Mouse (Mus musculus): ENCODE results near the gene Lat2. TPM values are rescaled to one million over a fixed set of nuclear protein-coding genes. Genes with fewer than 3 reads are reported as not detected.

Gene Lat2
- polyA plus RNA-seq, 1 experiment: not detected

DNA sequence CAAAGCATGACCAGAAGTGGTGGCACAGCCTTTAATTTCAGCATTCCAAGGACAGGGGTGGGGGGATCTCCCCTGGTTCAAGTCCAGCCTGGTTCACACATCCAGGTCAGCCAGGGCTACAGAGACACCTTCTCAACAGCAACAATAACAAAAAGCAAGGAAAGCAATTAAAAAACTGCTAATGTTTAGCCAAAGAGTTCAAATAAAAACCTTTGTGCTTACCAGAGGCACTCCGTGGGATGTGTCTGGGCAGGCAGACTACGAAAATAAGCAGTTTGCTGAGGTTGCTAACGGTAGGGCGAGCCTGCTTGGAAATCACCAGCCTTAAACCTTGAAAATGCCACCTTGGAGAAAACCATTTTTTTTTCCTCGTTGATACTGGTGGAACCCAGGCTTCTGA is 33.7 kb downstream of the Lat2 start, which contains the start of gene Rfc2:
TSS of gene Rfc2 (plus strand) at position 221 of the 400 bp plus-strand sequence.
- 43% methylated on average over 5 of the region's 5 CpGs for WGBS
- H3K4me1 ChIP-seq (ENCODE audit: control insufficient read depth, insufficient read depth, low read length): peaks cover 3% of the 10 kb centered on the region
- no peak within 1 kb of the TSS for H3K27ac ChIP-seq (ENCODE audit: insufficient read depth, low read depth, low read length)
- H3K4me3 ChIP-seq (ENCODE audit: insufficient read depth, low read depth, low read length): no peak within 1 kb of the TSS
- TF ChIP-seq CTCF (IDR thresholded peaks at IDR 0.05; ENCODE audit: insufficient read depth, low read depth, low read length): no peak
- TF ChIP-seq POLR2A (IDR thresholded peaks at IDR 0.05; ENCODE audit: insufficient read depth, low read depth, low read length): no peak

DNA sequence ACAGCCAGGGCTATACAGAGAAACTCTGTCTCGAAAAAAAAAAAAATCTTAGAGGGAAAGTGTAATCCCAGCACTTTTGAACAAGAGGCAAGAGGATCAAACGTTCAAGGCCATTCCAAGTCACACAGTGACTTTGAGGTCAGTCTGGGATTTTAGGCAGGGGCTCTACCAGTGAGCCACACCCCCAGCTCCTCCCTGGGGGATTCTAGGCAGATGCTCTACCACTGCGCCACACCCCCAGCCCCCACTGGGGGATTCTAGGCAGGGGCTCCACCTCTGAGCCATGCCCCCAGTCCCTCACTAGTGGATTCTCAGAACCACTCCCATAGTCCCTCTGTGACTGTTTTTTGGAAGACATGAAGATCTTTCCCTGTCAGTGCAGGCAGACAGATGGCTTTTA is 35.7 kb downstream of the Lat2 start:
- TF ChIP-seq POLR2A (IDR thresholded peaks at IDR 0.05; ENCODE audit: insufficient read depth, low read depth, low read length) (no peak), CTCF (IDR thresholded peaks at IDR 0.05; ENCODE audit: insufficient read depth, low read depth, low read length) (no peak)
- 60% methylated on average over 3 of the region's 3 CpGs for WGBS
- Histone ChIP-seq H3K4me1 (ENCODE audit: control insufficient read depth, insufficient read depth, low read length) (peaks cover 3% of the 10 kb centered on the region), H3K4me3 (ENCODE audit: insufficient read depth, low read depth, low read length) (no peak overlapping the region), H3K27ac (ENCODE audit: insufficient read depth, low read depth, low read length) (no peak overlapping the region)

DNA sequence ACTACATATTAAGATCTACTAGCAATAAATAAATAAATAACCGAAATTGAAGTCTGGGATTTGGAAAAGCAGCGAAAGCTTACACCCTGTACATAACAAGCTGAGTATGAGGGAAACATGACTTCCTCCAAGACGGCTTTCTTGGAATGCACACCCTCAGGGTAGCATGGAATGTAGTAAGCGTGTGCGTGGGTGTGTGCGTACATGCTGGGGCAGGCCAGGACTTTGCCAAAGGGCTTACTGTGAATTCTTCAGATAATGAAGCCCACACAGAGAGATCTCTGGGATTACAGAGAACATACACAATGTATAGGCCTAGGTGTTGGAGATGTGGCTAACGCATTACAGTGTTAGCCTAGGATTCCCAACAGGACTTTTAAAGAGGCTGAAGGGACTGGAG is 37.3 kb downstream of the Lat2 start:
- Histone ChIP-seq H3K4me3 (ENCODE audit: insufficient read depth, low read depth, low read length) (no peak overlapping the region), H3K27ac (ENCODE audit: insufficient read depth, low read depth, low read length) (no peak overlapping the region), H3K4me1 (ENCODE audit: control insufficient read depth, insufficient read depth, low read length) (peaks cover 2% of the 10 kb centered on the region; the same call in 1 of the 2 replicates)
- WGBS: 93% methylated on average over 7 of the region's 7 CpGs
- TF ChIP-seq CTCF (IDR thresholded peaks at IDR 0.05; ENCODE audit: insufficient read depth, low read depth, low read length) (no peak), POLR2A (IDR thresholded peaks at IDR 0.05; ENCODE audit: insufficient read depth, low read depth, low read length) (no peak)

DNA sequence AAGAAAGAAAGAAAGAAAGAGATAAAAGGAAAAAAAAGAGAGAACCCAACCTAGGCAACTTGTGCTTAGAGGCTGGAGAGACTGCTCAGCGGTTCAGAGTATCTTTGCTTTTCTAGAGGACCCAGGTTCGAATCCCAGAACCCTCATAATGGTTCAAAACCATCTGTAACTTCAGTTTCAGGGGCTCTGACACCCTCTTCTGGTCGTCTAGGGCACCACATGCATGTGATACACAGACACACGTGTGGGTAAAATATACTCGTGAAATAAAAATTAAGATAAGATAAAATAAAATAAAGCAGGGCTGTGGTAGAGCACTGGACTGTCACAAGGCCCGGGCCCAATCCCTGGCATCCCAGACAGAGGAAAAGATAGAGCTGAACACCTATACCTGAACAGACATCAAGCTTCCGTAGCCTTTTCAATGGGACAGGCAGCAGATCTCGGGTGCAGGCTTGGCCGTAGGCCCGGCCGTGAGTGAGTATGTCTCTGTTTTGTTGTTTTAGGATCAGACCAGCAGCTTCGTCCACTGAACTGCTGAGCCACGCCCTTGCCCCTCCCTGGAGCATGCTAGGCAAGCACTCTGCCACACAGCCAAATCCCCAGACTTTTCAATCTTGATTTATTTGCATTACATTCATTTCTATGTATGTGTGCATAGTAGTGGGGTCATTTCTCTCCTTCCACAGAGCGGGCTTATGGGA is 38.2 kb downstream of the Lat2 start:
- TF ChIP-seq CTCF (IDR thresholded peaks at IDR 0.05; ENCODE audit: insufficient read depth, low read depth, low read length) (no peak), POLR2A (IDR thresholded peaks at IDR 0.05; ENCODE audit: insufficient read depth, low read depth, low read length) (no peak)
- Histone ChIP-seq H3K27ac (ENCODE audit: insufficient read depth, low read depth, low read length) (no peak overlapping the region), H3K4me3 (ENCODE audit: insufficient read depth, low read depth, low read length) (no peak overlapping the region), H3K4me1 (ENCODE audit: control insufficient read depth, insufficient read depth, low read length) (peaks cover 4% of the 10 kb centered on the region; the same call in 1 of the 2 replicates)
- WGBS: 83% methylated on average over 14 of the region's 14 CpGs

DNA sequence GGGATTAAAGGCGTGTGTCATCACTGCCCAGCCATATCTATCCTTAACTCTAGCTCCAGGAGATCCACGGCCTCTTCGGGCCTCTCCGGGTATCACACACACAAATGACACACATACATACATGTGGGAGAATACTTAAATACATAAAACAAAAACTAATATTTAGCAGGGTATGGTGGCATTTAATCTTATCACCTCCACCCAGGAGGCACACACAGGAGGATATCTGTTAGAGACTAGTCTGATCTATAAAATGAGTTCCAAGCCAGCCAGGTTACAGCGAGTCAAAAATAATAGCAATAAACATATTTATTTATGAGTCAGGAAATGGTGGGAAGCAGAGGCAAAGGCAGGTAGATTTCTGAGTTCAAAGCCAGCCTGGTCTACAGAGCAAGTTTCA is 39.0 kb downstream of the Lat2 start:
- no peak overlapping the region for H3K4me3 ChIP-seq (ENCODE audit: insufficient read depth, low read depth, low read length)
- TF ChIP-seq POLR2A (IDR thresholded peaks at IDR 0.05; ENCODE audit: insufficient read depth, low read depth, low read length) (no peak), CTCF (IDR thresholded peaks at IDR 0.05; ENCODE audit: insufficient read depth, low read depth, low read length) (no peak)
- 95% methylated on average over 5 of the region's 5 CpGs for WGBS
- peaks cover 6% of the 10 kb centered on the region; the same call in 1 of the 2 replicates for H3K4me1 ChIP-seq (ENCODE audit: control insufficient read depth, insufficient read depth, low read length)
- H3K27ac ChIP-seq (ENCODE audit: insufficient read depth, low read depth, low read length): no peak overlapping the region

DNA sequence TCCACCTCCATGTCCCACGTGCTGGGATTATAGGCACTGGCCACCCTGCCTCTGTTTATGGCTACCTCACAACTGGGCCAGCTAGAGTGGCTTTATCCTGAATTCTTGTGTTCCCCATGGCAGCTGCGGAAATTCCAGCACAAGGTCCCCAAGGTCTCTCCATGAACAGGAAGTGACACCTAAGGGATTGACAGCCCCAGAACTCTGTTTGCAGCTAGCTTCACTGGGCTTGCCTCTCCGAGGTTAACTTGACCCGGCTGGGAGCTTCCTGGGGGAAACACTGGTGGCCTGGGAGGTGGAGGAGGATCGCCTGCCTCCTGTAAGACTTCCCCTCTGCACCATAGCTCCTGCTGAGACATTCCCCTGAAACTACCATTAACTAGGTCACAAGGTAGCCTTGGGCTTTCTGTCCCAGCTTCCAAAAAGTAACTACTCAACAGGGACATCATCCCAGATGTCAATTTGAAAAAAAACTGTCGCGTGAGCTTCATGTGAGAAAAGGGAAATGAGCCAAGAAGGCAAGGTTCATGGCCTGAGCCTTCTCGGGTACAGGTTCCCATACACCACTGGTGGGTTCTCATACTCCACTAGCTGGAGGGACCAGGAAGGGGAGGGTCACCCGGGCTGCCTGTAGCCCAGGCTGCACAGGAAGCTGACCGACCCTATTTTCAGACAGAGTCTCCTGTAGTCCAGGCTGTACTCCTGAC is 42.2 kb downstream of the Lat2 start:
- WGBS: 59% methylated on average over 10 of the region's 10 CpGs
- peaks cover 14% of the 10 kb centered on the region for H3K4me1 ChIP-seq (ENCODE audit: control insufficient read depth, insufficient read depth, low read length)
- no peak overlapping the region for H3K27ac ChIP-seq (ENCODE audit: insufficient read depth, low read depth, low read length)
- H3K4me3 ChIP-seq (ENCODE audit: insufficient read depth, low read depth, low read length): no peak overlapping the region
- TF ChIP-seq POLR2A (IDR thresholded peaks at IDR 0.05; ENCODE audit: insufficient read depth, low read depth, low read length) (no peak), CTCF (IDR thresholded peaks at IDR 0.05; ENCODE audit: insufficient read depth, low read depth, low read length) (no peak)

DNA sequence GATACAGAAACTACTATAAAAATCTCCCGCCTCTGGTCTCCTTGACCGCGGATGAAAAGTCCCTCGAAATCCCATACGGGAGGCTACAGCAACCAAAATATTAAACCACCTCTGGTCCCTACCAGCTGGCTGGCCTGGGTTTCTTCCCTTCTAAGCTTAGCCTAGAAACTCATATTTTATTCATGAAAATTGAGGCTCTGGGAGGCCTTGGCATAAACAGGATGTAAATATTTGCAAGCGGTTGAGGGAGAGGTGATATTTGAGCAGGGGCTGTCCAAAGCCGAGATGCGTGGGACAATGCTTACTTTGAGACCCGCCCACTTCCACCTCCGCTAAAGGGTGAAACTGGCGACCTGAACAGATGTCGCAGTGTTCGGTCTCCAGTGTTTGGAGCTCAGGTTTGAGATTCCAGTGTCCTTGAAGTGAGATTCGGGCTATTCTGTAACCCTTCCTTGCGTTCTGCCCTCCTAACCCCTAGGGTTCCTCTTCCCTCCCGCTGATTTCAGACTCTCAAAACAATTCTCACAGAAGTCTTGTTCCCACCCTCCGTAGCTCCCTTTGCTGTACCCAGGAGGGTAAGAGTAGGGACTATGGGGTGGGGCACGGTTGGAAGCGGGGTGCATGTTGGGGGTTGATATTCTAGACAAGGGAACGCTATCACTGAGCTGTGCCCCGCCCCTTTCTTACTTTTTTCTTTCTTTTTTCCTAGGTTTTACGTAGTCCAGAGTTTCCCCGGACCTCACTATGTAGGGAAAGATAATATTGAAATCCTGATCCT is 42.9 kb downstream of the Lat2 start:
- Histone ChIP-seq H3K4me3 (ENCODE audit: insufficient read depth, low read depth, low read length) (peak overlapping the region; percentile 66), H3K27ac (ENCODE audit: insufficient read depth, low read depth, low read length) (peak overlapping the region; percentile 78), H3K4me1 (ENCODE audit: control insufficient read depth, insufficient read depth, low read length) (peaks cover 14% of the 10 kb centered on the region)
- no peak for TF ChIP-seq POLR2A (IDR thresholded peaks at IDR 0.05; ENCODE audit: insufficient read depth, low read depth, low read length)
- TF ChIP-seq CTCF (IDR thresholded peaks at IDR 0.05; ENCODE audit: insufficient read depth, low read depth, low read length): no peak
- WGBS: 1% methylated on average over 23 of the region's 23 CpGs

DNA sequence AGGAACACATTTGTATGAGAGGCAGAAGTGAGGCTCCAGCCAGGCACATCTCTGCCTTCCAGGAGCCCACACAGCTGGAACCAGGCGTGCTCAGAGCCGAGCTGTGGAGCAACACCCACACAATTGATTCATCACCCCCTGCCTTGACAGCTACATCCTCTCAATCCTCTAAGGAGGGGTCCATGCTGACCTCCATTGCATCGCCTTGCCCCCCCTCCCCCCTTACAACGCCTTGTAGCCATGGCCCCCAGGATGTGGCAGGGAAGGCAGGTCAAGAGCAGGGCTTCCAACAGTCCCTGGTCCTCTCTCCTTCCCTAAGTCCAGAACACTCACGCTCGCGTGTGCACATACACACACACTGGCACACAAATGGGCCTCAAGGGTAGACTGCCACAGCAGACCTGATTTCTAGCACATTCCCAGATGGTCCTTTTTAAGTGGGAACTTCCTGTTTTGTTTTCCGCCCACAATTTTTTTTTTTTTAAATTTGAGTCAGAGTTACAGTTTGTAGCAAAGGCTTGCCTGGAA is 45.8 kb downstream of the Lat2 start:
- TF ChIP-seq CTCF (IDR thresholded peaks at IDR 0.05; ENCODE audit: insufficient read depth, low read depth, low read length) (no peak), POLR2A (IDR thresholded peaks at IDR 0.05; ENCODE audit: insufficient read depth, low read depth, low read length) (no peak)
- 40% methylated on average over 8 of the region's 8 CpGs for WGBS
- no peak overlapping the region for H3K4me3 ChIP-seq (ENCODE audit: insufficient read depth, low read depth, low read length)
- H3K4me1 ChIP-seq (ENCODE audit: control insufficient read depth, insufficient read depth, low read length): peaks cover 14% of the 10 kb centered on the region
- peak overlapping the region; percentile 49 for H3K27ac ChIP-seq (ENCODE audit: insufficient read depth, low read depth, low read length)
